Mouse (Mus musculus) midbrain, postnatal 0 days (tissue): Measurements from ENCODE around the gene Slc7a8. TPM values are rescaled to one million over a fixed set of nuclear protein-coding genes. Genes with fewer than 3 reads are reported as not detected.
A peak's percentile ranks its signal among the peaks of the same experiment; 100 is the strongest.

Experiments used
- ATAC-seq: fragments of 200-750 bp; cut with Nextera tagmentation; 2 replicates; pipeline ENCODE4 v1.8.0; 2017; ENCODE audit warnings: moderate number of reproducible peaks, mild to moderate bottlenecking, moderate TSS enrichment, moderate library complexity; ENCODE audit not compliant: low FRiP score
- DNase-seq: peaks from one replicate; pipeline ENCODE4 v3.0.0-alpha.2; 2015; ENCODE audit warnings: low spot score
- H3K27ac ChIP-seq: fragments of 300-500 bp; sonication (generic); 2 replicates; pipeline ENCODE4 v1.5.1; 2014; ENCODE audit warnings: low read depth, mild to moderate bottlenecking, low read length, mixed read lengths
- H3K27me3 ChIP-seq: fragments of 300-500 bp; sonication (generic); 2 replicates; pipeline ENCODE4 v1.6.1; 2014; ENCODE audit warnings: low read length, control low read depth, mixed read lengths; ENCODE audit not compliant: insufficient read depth
- H3K36me3 ChIP-seq: fragments of 300-500 bp; sonication (generic); 2 replicates; pipeline ENCODE4 v1.6.1; 2014; ENCODE audit warnings: low read length, control low read depth, mixed read lengths; ENCODE audit not compliant: insufficient read depth
- H3K4me1 ChIP-seq: fragments of 300-500 bp; sonication (generic); 2 replicates; pipeline ENCODE4 v1.6.1; 2014; ENCODE audit warnings: mild to moderate bottlenecking, control low read depth, antibody characterized with exemption, low read length, mixed read lengths; ENCODE audit not compliant: insufficient read depth
- H3K4me2 ChIP-seq: fragments of 300-500 bp; sonication (generic); 2 replicates; pipeline ENCODE4 v1.6.1; 2014; ENCODE audit warnings: low read depth, mild to moderate bottlenecking, low read length, mixed read lengths; ENCODE audit not compliant: poor library complexity, severe bottlenecking
- H3K4me3 ChIP-seq: fragments of 300-500 bp; sonication (generic); 2 replicates; pipeline ENCODE4 v1.5.1; 2014; ENCODE audit warnings: low read depth, mild to moderate bottlenecking, low read length, moderate library complexity
- H3K9ac ChIP-seq: fragments of 300-500 bp; sonication (generic); replicated peaks from 2 replicates; pipeline ENCODE4 v1.6.1; 2014; ENCODE audit warnings: mild to moderate bottlenecking, low read length, moderate library complexity, mixed read lengths; ENCODE audit not compliant: poor library complexity, severe bottlenecking
- H3K9me3 ChIP-seq: fragments of 300-500 bp; sonication (generic); 2 replicates; pipeline ENCODE4 v1.6.1; 2016; ENCODE audit warnings: low read length, control low read depth
- CTCF ChIP-seq: IDR thresholded peaks from 2 replicates; pipeline ENCODE4 v1.5.1; 2016; ENCODE audit warnings: antibody characterized with exemption, mild to moderate bottlenecking
- WGBS: fragments of 180-500 bp; shearing (Covaris S2); extraction: QIAGEN DNeasy Blood & Tissue Kit; methylation state at CpG from one replicate; pipeline ENCODE4 v1.1.7; 2014; 5-methylcytosine and 5-hydroxymethylcytosine counted together
- polyA plus RNA-seq: library from polyadenylated mRNA; unstranded; fragments of >200 nt; fragmentation: Nextera tagmentation; extraction: Ambion mirVana; gene quantifications from 2 replicates; pipeline ENCODE4 v1.2.1, GENCODE M21; 2015
- total RNA-seq: library from RNA; depleted of rRNA; stranded (reverse); fragments of >200 nt; gene quantifications from 2 replicates; pipeline ENCODE4 v1.2.3, GENCODE M21; 2014

Gene Slc7a8
- total and polyA plus RNA-seq, 2 experiments from 2014 or later: 9.7 to 11.3 TPM

DNA sequence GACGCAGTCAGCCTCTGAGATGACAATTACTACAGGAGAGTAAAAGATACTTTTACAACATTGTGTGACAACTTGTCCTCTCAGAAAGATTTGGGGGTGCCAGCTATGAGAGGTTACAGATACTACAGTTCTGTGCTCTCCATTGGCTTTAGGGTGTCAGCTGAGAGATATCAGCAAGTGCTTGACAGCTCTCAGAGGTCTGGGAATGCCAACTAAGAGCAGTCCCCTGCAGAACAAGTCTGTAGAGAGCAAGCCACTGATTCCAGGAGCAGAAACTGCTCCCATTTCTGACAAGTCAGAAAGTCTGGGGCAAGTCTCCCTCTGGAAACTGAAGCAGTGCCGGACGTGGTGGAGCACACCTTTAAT lies 27.9 kb upstream of the Slc7a8 start:
- Histone ChIP-seq H3K36me3 (no peaks in the 10 kb centered on the region), H3K27me3 (no peaks in the 10 kb centered on the region), H3K4me3 (no peak overlapping the region), H3K4me2 (no peak overlapping the region), H3K9ac (no peak overlapping the region), H3K27ac (no peak overlapping the region), H3K9me3 (no peaks in the 10 kb centered on the region), H3K4me1 (no peaks in the 10 kb centered on the region)
- no peak for TF ChIP-seq CTCF
- DNase-seq (no peak), ATAC-seq (no peak)
- 93% methylated on average over 3 of the region's 3 CpGs for WGBS

DNA sequence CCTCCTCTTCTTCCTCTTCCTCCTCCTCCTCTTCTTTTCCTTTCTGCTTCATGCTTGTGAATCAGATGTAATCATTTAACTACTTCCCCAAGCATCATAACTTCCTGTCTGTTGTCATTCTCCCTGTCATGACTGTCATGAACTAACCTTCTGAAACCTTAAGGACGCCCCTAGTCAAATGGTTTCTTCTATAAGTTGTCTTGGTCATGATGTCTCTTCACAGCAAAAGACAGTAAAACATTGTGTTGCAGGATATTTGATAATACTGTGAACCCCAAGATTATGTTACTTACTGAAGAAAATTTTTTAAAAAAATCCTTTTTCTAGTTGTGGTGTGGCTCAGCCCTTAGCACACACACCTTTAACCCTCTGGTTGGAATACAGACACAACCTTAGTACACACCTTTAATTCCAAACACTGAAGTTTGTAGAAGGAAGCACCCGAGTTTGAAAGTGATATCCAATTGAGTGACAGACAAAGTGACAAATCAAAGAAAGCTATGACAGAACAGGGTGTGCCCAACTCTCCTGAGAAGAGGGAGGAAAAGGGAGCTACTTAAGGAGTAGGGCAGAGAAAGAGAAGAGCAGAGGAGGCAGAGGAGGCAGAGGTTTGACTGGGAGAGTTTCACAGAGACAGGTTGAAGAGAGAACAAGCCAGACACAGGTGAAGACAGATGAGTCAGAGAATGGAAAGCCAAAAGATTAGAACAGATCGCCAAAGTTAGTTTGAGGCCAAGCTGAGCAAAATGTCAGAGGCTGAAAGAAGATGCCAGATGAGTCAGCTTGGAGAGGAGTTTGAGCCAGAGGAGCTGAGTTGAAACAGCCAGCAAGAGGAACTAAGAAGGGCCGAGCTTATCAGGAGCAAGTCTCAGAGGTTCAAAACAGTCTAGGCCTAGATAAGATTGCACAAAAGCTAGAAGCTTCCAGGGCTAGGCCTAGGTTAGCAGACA lies 27.2 kb upstream of the Slc7a8 start:
- ATAC-seq: no peak
- H3K9ac ChIP-seq: no peak overlapping the region
- H3K4me1 ChIP-seq: no peaks in the 10 kb centered on the region
- no peaks in the 10 kb centered on the region for H3K27me3 ChIP-seq
- no peaks in the 10 kb centered on the region for H3K9me3 ChIP-seq
- DNase-seq: no peak
- H3K4me2 ChIP-seq: no peak overlapping the region
- no peaks in the 10 kb centered on the region for H3K36me3 ChIP-seq
- 77% methylated on average over 4 of the region's 4 CpGs for WGBS
- H3K4me3 ChIP-seq: no peak overlapping the region
- no peak for TF ChIP-seq CTCF
- no peak overlapping the region for H3K27ac ChIP-seq

DNA sequence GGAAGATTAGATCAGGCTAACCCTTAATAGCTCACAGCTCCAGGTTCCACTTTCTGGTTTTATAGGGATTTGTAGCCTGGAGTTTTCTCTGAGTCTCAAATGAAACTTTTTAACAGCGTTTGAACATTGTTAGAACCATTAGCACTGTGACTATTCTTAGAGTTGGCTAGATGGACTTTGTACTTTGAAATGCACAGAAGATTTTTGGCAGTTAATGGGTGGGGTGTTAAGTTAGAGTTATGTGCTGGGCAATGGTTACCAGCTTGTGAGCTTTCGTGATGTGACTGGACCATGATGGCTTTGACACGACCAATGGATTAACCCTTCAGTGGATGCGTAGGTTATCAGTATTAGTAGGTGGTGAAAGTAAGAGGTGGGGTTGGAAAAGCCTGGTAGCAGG lies 24.4 kb upstream of the Slc7a8 start:
- H3K27me3 ChIP-seq: no peaks in the 10 kb centered on the region
- no peaks in the 10 kb centered on the region for H3K36me3 ChIP-seq
- no peak for DNase-seq
- WGBS: 85% methylated on average over 4 of the region's 4 CpGs
- ATAC-seq: no peak
- H3K9me3 ChIP-seq: no peaks in the 10 kb centered on the region
- no peak overlapping the region for H3K27ac ChIP-seq
- no peak overlapping the region for H3K4me2 ChIP-seq
- TF ChIP-seq CTCF: no peak
- no peak overlapping the region for H3K9ac ChIP-seq
- no peaks in the 10 kb centered on the region for H3K4me1 ChIP-seq
- H3K4me3 ChIP-seq: no peak overlapping the region

DNA sequence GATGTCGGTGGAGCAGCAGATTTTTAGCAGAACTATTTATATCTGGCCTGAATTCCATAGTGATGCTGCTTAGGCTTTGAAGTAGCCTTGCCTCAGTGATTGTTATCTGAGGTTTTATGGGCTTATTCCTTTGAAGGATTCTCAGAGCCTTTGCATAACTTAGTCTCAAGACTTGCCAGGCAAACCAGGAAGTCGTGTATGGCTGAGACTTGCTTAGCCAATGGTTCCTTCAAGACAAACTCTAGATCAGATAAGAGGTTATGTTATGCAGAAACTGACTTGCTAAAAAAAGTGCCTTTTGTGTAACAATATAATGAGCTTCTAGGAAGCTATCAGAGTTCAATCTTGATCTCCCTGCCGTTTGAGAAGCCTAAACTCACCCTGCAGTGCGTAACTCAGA lies 20.7 kb upstream of the Slc7a8 start:
- 80% methylated on average over 4 of the region's 4 CpGs for WGBS
- no peaks in the 10 kb centered on the region for H3K9me3 ChIP-seq

DNA sequence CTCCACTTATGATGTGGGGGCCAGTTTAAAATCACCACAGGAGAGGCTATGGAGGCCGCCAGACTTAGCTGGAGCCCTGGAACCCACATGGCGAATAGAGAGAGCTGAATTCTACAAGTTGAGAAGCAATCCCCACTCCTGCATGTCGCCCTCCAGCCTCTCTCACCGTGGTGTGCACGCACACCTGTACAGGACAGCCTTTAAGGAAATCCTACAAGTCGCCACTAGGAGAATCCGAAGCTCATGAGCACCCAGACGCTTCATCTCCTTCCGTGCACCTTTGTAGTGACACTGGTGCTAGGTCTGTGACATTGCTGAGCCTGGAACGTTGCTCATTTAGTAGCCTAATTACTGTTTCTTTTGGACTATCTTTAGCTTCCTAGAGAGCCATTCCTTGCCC lies 17.9 kb upstream of the Slc7a8 start:
- Histone ChIP-seq H3K9ac (no peak overlapping the region), H3K4me1 (no peaks in the 10 kb centered on the region), H3K36me3 (no peaks in the 10 kb centered on the region), H3K4me3 (no peak overlapping the region), H3K27ac (no peak overlapping the region), H3K4me2 (no peak overlapping the region), H3K27me3 (no peaks in the 10 kb centered on the region), H3K9me3 (no peaks in the 10 kb centered on the region)
- TF ChIP-seq CTCF: peak; percentile 30
- 55% methylated on average over 10 of the region's 10 CpGs for WGBS
- ATAC-seq: no peak
- no peak for DNase-seq

More for the DNA sequence above, 20.7 kb upstream of the Slc7a8 start:
- Histone ChIP-seq H3K27ac (no peak overlapping the region), H3K36me3 (no peaks in the 10 kb centered on the region), H3K4me3 (no peak overlapping the region), H3K4me2 (no peak overlapping the region), H3K27me3 (no peaks in the 10 kb centered on the region), H3K9ac (no peak overlapping the region), H3K4me1 (no peaks in the 10 kb centered on the region)
- no peak for TF ChIP-seq CTCF
- DNase-seq (no peak), ATAC-seq (no peak)

DNA sequence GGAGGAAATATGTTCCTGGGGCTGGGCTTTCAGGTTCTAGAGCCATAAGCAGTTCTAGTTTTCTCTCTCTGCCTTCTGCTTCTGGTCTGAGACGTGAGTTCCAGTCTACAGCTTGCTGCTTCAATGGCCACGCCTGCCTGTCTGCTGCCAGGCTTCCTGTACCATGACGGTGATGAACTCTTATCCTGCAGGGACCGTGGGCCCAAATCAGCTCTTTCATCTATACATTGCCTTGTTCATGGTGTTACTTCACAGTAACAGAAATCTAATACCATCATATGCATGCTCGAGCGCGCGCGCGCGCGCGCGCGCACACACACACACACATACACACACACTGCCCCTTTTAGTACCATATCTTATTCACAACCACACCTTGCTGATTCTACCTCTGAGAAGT lies 15.0 kb upstream of the Slc7a8 start:
- Histone ChIP-seq H3K9me3 (no peaks in the 10 kb centered on the region), H3K4me2 (no peak overlapping the region), H3K36me3 (no peaks in the 10 kb centered on the region), H3K4me1 (no peaks in the 10 kb centered on the region), H3K27ac (no peak overlapping the region), H3K9ac (no peak overlapping the region), H3K27me3 (no peaks in the 10 kb centered on the region), H3K4me3 (no peak overlapping the region)
- 92% methylated on average over 15 of the region's 15 CpGs for WGBS
- DNase-seq (no peak), ATAC-seq (no peak)
- TF ChIP-seq CTCF: no peak
